Mouse (Mus musculus): ENCODE data around the gene Gm3573.
"Not testable (repeated sequence)": the region's sequence is repeated elsewhere in the genome, so short reads cannot be mapped to it uniquely, and the experiment has no call there.

Gene Gm3573

GRCm38 (mm10) chr14:42190691-42191090, at the start of gene Gm3573:
Gm3573 (minus strand) TSS chr14:42190791.
- DNase-seq, result not testable (repeated sequence)

- not testable (repeated sequence) for DNase-seq
Observed at GRCm38 (mm10) chr14:42216766-42217537, 26.4 kb upstream of the Gm3573 start.

- not testable (repeated sequence) for DNase-seq
Observed at GRCm38 (mm10) chr14:42183936-42184335, 6.7 kb downstream of the Gm3573 start.

GRCm38 (mm10) chr14:42162522-42162921, 28.1 kb downstream of the Gm3573 start, which contains the start of gene Gm17027:
Gm17027 (minus strand) TSS chr14:42162622.
- not testable (repeated sequence) for DNase-seq
